8 mouse cellular contexts compared by ENCODE assay signal in the genomic region with DNA sequence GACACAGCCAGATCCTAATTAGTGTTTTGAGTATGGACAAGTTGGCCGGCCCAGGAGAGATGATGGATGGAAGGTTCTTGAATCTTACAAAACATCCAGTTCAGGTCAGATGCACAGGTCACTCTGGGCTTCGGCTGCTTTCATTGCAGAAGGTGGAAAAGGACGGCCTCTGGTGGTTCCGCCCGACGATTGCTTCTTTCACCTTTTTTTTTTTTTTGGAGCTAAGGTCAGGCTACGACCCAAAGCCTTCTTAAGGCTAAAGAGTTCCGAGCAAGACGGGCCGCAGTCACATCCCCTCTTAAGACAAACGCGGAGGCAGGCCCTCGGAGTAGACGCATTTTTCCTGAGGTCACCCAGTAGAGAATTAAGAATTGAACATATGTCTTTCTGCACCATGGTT. TPM values are rescaled to one million over a fixed set of nuclear protein-coding genes. Genes with fewer than 3 reads are reported as not detected.
DNase-seq lines count a peak whose midpoint lies in the region; ATAC-seq lines count a peak whose summit lies in the region.

No protein-coding gene starts in this region.

- no peaks in the 10 kb centered on the region for H3K27me3 ChIP-seq in hindbrain, embryonic 12.5 days
- no peaks in the 10 kb centered on the region for H3K27me3 ChIP-seq in limb, embryonic 12.5 days
- no peaks in the 10 kb centered on the region for H3K27me3 ChIP-seq in midbrain, embryonic 11.5 days (ENCODE audit: control insufficient read depth, insufficient read depth, low read length)
- H3K27me3 ChIP-seq in stomach, embryonic 15.5 days (replicated peaks), result no peaks in the 10 kb centered on the region

- H3K9me3 ChIP-seq in hindbrain, embryonic 12.5 days (replicated peaks), result no peaks in the 10 kb centered on the region
- H3K9me3 ChIP-seq in limb, embryonic 12.5 days, result no peaks in the 10 kb centered on the region
- H3K9me3 ChIP-seq in midbrain, embryonic 11.5 days (ENCODE audit: control insufficient read depth, low read length), result no peaks in the 10 kb centered on the region
- H3K9me3 ChIP-seq in stomach, embryonic 15.5 days, result no peaks in the 10 kb centered on the region

- peak; percentile 44 for ATAC-seq in hindbrain, embryonic 12.5 days (ENCODE audit: low FRiP score)
- peak; percentile 58 for ATAC-seq in limb, embryonic 12.5 days (ENCODE audit: insufficient number of reproducible peaks, insufficient read depth, low FRiP score, low TSS enrichment, low read depth)
- ATAC-seq in midbrain, embryonic 11.5 days (ENCODE audit: low FRiP score), result peak; percentile 40
- peak; percentile 37; the same call in 1 of the 2 replicates for ATAC-seq in stomach, embryonic 15.5 days (ENCODE audit: insufficient read depth, low FRiP score, low read depth)

- peak overlapping the region; percentile 70 for H3K4me2 ChIP-seq in hindbrain, embryonic 12.5 days (replicated peaks)
- H3K4me2 ChIP-seq in limb, embryonic 12.5 days, result peak overlapping the region; percentile 88
- peak overlapping the region; percentile 91 for H3K4me2 ChIP-seq in midbrain, embryonic 11.5 days
- H3K4me2 ChIP-seq in stomach, embryonic 15.5 days, result peak overlapping the region; percentile 78

- H3K9ac ChIP-seq in hindbrain, embryonic 12.5 days, result peak overlapping the region; percentile 60
- H3K9ac ChIP-seq in limb, embryonic 12.5 days (replicated peaks), result peak overlapping the region; percentile 67
- H3K9ac ChIP-seq in midbrain, embryonic 11.5 days (ENCODE audit: low read length), result peak overlapping the region; percentile 74
- peak overlapping the region; percentile 26 for H3K9ac ChIP-seq in stomach, embryonic 15.5 days

- peak; percentile 22 for DNase-seq in right cerebral cortex, postnatal 4 days
- no peak for DNase-seq in right cerebral cortex, postnatal 36 days (ENCODE audit: low spot score in 2 of 2)
- DNase-seq in cerebellum, adult 9-11 months, result peak; percentile 79
- peak; percentile 39 for DNase-seq in forelimb bud, embryonic 11.5 days (ENCODE audit: low read depth, low spot score)
- peak; percentile 91 for DNase-seq in midbrain, embryonic 11.5 days (ENCODE audit: low spot score, missing footprints)

- under 1% methylated on average over 14 of the region's 14 CpGs for WGBS in hindbrain, embryonic 12.5 days
- under 1% methylated on average over 14 of the region's 14 CpGs for WGBS in limb, embryonic 12.5 days
- 1% methylated on average over 14 of the region's 14 CpGs for WGBS in midbrain, embryonic 11.5 days
- under 1% methylated on average over 14 of the region's 14 CpGs for WGBS in stomach, embryonic 15.5 days

- H3K27ac ChIP-seq in hindbrain, embryonic 12.5 days, result peak overlapping the region; percentile 70
- H3K27ac ChIP-seq in limb, embryonic 12.5 days, result peak overlapping the region; percentile 41; the same call in 1 of the 2 replicates
- peak overlapping the region; percentile 35; the same call in 1 of the 2 replicates for H3K27ac ChIP-seq in midbrain, embryonic 11.5 days (ENCODE audit: low read depth, low read length)
- peak overlapping the region; percentile 76 for H3K27ac ChIP-seq in stomach, embryonic 15.5 days

- peaks cover 14% of the 10 kb centered on the region for H3K4me1 ChIP-seq in hindbrain, embryonic 12.5 days
- H3K4me1 ChIP-seq in limb, embryonic 12.5 days (replicated peaks), result peaks cover 13% of the 10 kb centered on the region
- peaks cover 8% of the 10 kb centered on the region for H3K4me1 ChIP-seq in midbrain, embryonic 11.5 days (ENCODE audit: control insufficient read depth, insufficient read depth, low read length)
- peaks cover 11% of the 10 kb centered on the region for H3K4me1 ChIP-seq in stomach, embryonic 15.5 days

- 0 out of 2 replicates have a peak, but pooled peaks cover 6% of the 10 kb centered on the region for H3K36me3 ChIP-seq in hindbrain, embryonic 12.5 days
- H3K36me3 ChIP-seq in limb, embryonic 12.5 days, result peaks cover 21% of the 10 kb centered on the region; the same call in 1 of the 2 replicates
- H3K36me3 ChIP-seq in midbrain, embryonic 11.5 days (ENCODE audit: control insufficient read depth, insufficient read depth, low read length), result 0 out of 2 replicates have a peak, but pooled peaks cover 3% of the 10 kb centered on the region
- peaks cover 4% of the 10 kb centered on the region; the same call in 1 of the 2 replicates for H3K36me3 ChIP-seq in stomach, embryonic 15.5 days

- H3K4me3 ChIP-seq in hindbrain, embryonic 12.5 days, result peak overlapping the region; percentile 49
- H3K4me3 ChIP-seq in limb, embryonic 12.5 days (replicated peaks), result peak overlapping the region; percentile 69
- H3K4me3 ChIP-seq in midbrain, embryonic 11.5 days (ENCODE audit: low read depth, low read length), result peak overlapping the region; percentile 69
- H3K4me3 ChIP-seq in stomach, embryonic 15.5 days (replicated peaks), result peak overlapping the region; percentile 62

RNA-seq across cellular contexts. Expression of gene Poc1a, which starts 0.5 kb away (rescaled TPM):
- polyA plus RNA-seq in hindbrain, embryonic 12.5 days (2016; fragmentation: Nextera tagmentation; extraction: Ambion mirVana), result 15.4 and 16.4 TPM in 2 replicates
- 30.3 and 31.5 TPM in 2 replicates for polyA plus RNA-seq in limb, embryonic 12.5 days (2016; fragmentation: Nextera tagmentation; extraction: Ambion mirVana)
- 29.4 and 30.9 TPM in 2 replicates for polyA plus RNA-seq in midbrain, embryonic 11.5 days (2014; fragmentation: Nextera tagmentation; extraction: Ambion mirVana)
- 24.7 and 25.4 TPM in 2 replicates for polyA plus RNA-seq in stomach, embryonic 15.5 days (2015; fragmentation: Nextera tagmentation; extraction: Ambion mirVana)

RNA-seq across cellular contexts. Expression of gene Alas1, which starts 31.9 kb away (rescaled TPM):
- polyA plus RNA-seq in hindbrain, embryonic 12.5 days (2016; fragmentation: Nextera tagmentation; extraction: Ambion mirVana), result 79.2 and 92.1 TPM in 2 replicates
- 89.3 and 95.0 TPM in 2 replicates for polyA plus RNA-seq in limb, embryonic 12.5 days (2016; fragmentation: Nextera tagmentation; extraction: Ambion mirVana)
- 91.0 and 91.4 TPM in 2 replicates for polyA plus RNA-seq in midbrain, embryonic 11.5 days (2014; fragmentation: Nextera tagmentation; extraction: Ambion mirVana)
- polyA plus RNA-seq in stomach, embryonic 15.5 days (2015; fragmentation: Nextera tagmentation; extraction: Ambion mirVana), result 109 TPM in 2 replicates

RNA-seq across cellular contexts. Expression of gene Tlr9, which starts 58.0 kb away (rescaled TPM):
- 0.05 and 0.07 TPM in 2 replicates for polyA plus RNA-seq in hindbrain, embryonic 12.5 days (2016; fragmentation: Nextera tagmentation; extraction: Ambion mirVana)
- not detected in 2 replicates for polyA plus RNA-seq in limb, embryonic 12.5 days (2016; fragmentation: Nextera tagmentation; extraction: Ambion mirVana)
- 0.15 TPM in 1 of 2 replicates, not detected in the other for polyA plus RNA-seq in midbrain, embryonic 11.5 days (2014; fragmentation: Nextera tagmentation; extraction: Ambion mirVana)
- polyA plus RNA-seq in stomach, embryonic 15.5 days (2015; fragmentation: Nextera tagmentation; extraction: Ambion mirVana), result 0.12 and 0.15 TPM in 2 replicates

Comparison
In these comparisons a context has a peak if more than half of its experiments do, and no peak if none do; other contexts are left out.
1. DNase-seq: peak in right cerebral cortex, postnatal 4 days (single experiment), cerebellum, adult 9-11 months (single experiment), forelimb bud, embryonic 11.5 days (single experiment) and midbrain, embryonic 11.5 days (single experiment); none in right cerebral cortex, postnatal 36 days (0 of 2).
2. Peak in every context shown above with its lines, with median percentiles within 50 percentile points of each other: ATAC-seq, H3K27ac ChIP-seq, H3K4me2 ChIP-seq, H3K4me3 ChIP-seq and H3K9ac ChIP-seq.